Mouse (Mus musculus) stomach, postnatal 0 days (tissue): ENCODE measurements around the gene Ddx39.

Source experiments
- CTCF ChIP-seq: IDR thresholded peaks from 2 replicates; pipeline ENCODE4 v1.5.1; 2016; ENCODE audit warnings: antibody characterized with exemption, low read depth, mild to moderate bottlenecking, moderate library complexity
- EP300 ChIP-seq: optimal IDR thresholded peaks from 2 replicates; pipeline ENCODE3; 2016; ENCODE audit warnings: antibody characterized with exemption

- no peak for TF ChIP-seq CTCF
- TF ChIP-seq EP300 = no peak
These were observed 49.7 kb downstream of the Ddx39 start for GRCm38 (mm10) chr8:83764717-83765116.
